Mouse (Mus musculus) 3T3-L1 (cell line): ENCODE measurements around the gene Igsf8.

ENCODE experiments used
- DNase-seq: peaks from one replicate; pipeline ENCODE4 v3.0.0-alpha.2; 2015; ENCODE audit warnings: low read depth, low spot score

The Igsf8 gene

DNA sequence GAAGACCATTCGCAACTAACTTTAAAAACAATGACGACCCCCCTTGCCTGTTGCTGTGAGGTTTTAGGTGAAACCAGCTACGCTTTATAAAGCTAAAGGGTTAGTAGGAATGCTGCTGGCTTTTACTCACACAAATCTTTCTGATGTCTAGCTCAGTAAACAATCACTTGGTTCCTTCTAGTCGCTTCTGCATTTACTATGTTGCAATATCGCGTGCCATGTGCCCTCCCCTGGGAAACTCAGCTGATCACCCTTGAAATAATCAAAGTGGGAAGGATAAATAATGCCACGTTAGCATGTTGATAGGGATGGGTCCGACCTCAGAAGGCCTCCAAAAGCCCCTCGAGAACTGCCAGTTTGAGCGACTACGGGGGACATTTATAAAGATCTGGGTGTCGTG lies 85.9 kb downstream of the Igsf8 start:
- no peak for DNase-seq

GRCm38 (mm10) chr1:172349504-172349903 lies 88.1 kb downstream of the Igsf8 start:
- DNase-seq = no peak

GRCm38 (mm10) chr1:172349916-172350812 lies 88.7 kb downstream of the Igsf8 start:
- no peak for DNase-seq

- no peak for DNase-seq
These were observed 90.6 kb downstream of the Igsf8 start for GRCm38 (mm10) chr1:172352001-172352400.

DNA sequence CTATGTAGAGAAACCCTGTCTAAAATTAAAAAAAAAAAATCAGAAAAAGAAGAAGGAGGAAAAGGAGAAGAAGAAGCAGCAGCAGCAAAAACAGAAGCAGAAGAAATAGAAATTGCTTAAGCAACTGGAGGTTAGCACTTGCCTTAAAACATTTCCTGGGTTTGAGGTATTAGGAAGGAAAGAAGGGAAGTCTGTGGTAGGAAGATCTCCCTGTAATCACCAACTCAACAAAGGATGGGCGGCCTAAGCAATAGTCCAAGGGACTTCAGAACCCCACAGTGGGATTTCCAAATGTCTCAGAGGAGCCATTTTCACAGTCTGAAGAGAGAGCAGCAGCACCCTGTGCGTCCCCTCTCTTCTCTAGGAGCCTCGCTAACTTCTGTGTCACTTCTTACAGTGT lies 91.0 kb downstream of the Igsf8 start:
- no peak for DNase-seq

DNA sequence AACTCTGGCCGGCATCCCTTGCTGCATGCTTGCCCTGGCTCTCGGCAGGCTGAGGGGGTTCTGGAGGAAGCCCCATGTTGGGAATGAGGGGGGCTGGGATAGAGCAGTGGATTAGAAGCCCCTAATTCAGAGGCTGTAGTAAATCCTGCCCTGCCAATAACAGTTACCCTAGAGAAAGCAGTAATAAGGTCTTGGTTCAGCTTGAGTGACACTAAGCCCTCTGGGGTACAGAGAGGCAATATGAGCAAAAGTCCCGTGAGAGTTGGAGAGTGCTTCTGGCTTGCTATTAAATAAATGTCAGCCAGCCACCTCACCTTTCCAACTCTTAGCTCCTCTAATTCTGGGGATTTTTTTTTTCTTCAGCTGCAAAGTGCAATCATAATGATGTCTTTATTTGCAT lies 93.9 kb downstream of the Igsf8 start:
- DNase-seq = no peak

- peak; percentile 38 for DNase-seq
These were observed 96.1 kb downstream of the Igsf8 start for GRCm38 (mm10) chr1:172357550-172357949.

GRCm38 (mm10) chr1:172358341-172358740 lies 96.9 kb downstream of the Igsf8 start:
- no peak for DNase-seq

- DNase-seq = peak; percentile 44
These were observed 103.2 kb downstream of the Igsf8 start for GRCm38 (mm10) chr1:172364684-172365083.

DNA sequence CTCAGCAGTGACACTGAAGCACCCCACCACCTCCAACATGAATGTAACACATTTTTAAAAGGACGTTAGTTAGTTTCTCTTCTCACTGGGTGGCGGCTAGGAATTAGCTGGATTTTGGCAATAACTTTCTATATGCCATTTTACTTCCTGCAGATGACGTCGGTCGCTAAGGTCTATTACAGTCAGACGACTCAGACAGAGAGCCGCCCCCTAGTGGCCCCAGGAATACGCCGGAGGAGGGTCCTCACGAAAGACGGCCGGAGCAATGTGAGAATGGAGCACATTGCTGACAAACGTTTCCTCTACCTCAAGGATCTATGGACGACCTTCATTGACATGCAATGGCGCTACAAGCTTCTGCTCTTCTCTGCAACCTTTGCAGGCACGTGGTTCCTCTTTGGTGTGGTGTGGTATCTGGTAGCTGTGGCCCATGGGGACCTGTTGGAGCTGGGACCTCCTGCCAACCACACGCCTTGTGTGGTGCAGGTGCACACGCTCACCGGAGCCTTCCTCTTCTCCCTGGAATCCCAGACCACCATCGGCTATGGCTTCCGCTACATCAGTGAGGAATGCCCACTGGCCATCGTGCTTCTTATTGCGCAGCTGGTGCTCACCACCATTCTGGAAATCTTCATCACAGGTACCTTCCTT lies 107.5 kb downstream of the Igsf8 start:
- peak; percentile 28 for DNase-seq
